Mouse (Mus musculus) left cerebral cortex, postnatal 10 days (tissue): ENCODE measurements at regions not wholly inside any gene's neighbourhood (a gene's known extent, or its start where the extent isn't known, plus 50 kb on each side); places are given as distances from the start of the nearest gene placed in this dataset.

Experiments
- DNase-seq, 2 experiments: peaks; one replicate each; pipeline ENCODE4 v3.0.0; 2021 to 2022; ENCODE audit warnings: low spot score in 2 of 2, mixed read lengths in 1 of 2; ENCODE audit errors: extremely low spot score in 1 of 2
- intact Hi-C: fragments of 180-260 bp; cut with DNase I; formaldehyde crosslinking; loops from one replicate; pipeline ENCODE4 v1.15.1; 2025

DNA sequence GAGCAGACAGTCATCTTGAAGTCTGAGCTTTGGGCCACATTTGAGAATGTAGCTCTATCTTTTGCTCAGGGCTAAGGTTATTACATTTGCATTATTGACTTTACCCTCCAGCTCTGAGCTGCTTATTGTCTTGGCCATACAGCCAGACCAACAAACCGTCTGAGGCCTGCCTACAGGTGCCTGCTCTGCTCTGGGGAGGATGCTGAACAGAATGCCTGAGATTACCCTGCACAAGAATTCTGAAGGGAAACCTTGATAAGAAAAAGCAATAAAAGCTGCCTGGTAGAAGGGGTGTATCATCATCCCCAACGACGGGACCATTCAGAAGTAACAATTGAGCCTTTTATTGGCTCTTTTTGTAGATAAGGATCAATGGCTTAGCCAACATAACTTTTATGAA lies 119.9 kb downstream of the 1700020N01Rik start:
- intact Hi-C loops: no loop called here
- DNase-seq: no peak

DNA sequence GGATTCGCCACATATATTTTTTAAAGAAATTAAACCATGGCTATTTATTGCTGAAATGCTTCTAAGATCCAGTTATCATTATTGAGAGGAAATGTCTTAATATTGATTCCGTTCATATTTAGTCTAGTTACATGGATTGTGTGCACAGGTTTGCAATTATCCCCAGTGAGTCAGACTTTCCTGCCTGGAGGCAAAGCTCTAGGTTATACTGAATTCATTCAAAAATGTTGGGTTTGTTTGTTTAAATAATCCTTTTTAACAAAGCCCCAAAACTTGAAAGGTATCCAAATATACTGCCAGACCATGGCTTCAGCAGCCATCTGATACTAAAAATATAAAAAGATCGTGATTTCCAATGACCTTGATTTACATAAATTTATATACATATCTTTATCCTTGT lies 122.5 kb downstream of the 1700020N01Rik start:
- intact Hi-C loops: no loop called here
- no peak for DNase-seq

DNA sequence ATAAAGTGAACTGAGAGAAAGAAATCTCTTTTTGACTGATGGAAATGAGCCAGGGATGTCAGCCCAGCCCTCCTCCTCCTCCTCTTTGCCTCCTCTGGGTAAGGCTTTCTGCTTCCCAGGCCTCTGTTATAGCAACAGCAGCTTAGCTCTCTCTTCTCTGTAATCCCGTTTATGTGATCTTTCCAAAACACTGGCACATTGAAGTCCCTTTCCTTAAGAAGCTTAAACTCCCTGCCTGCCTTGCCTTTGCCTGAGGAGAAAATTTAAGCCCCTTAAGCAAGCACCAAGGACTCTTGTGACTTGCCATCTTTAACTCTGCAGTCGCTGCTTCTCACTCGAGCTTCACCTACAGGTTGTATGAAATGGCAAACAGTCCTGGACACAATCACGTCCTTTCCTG lies 125.2 kb downstream of the 1700020N01Rik start:
- intact Hi-C loops: no loop called here
- no peak for DNase-seq

DNA sequence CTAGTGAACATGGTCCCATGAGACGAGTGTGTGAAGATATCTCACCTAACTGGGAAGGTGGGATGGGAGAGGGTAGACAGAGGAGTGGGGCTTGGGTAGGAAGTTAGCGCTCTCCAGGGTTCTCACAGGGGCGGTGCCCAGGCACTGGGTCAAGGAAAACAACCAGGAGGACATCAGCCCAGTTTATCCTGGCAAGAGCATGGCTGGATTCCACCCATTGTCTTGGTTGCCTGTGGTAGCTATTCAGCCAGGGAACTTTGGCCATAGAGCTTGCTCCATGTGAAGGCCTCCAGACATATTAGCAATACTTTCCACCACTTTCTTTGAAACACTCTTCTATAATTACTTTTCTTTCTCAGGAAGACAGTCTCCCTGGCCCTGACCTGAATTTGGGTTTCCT lies 131.4 kb downstream of the 1700020N01Rik start:
- DNase-seq: no peak
- intact Hi-C loops: no loop called here

DNA sequence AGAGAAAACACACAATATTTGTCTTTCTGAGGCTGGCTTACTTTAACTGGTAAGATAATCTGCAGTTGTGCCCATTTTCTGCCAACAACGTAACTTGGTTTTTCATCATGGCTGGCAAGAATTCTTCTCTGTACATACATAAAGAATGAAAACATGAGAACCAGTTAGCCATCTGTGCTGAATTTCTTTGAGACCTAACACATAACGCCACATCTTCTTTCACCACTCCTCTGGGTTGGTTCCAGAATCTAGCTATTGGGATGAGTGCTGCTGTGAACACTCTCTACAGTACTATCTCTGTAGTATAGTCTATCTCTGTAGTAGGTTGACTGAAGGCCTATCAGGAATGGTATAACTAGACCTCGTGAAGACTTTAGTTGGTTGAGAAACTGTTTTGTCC lies 132.1 kb downstream of the 1700020N01Rik start:
- intact Hi-C loops: no loop called here
- DNase-seq: no peak

DNA sequence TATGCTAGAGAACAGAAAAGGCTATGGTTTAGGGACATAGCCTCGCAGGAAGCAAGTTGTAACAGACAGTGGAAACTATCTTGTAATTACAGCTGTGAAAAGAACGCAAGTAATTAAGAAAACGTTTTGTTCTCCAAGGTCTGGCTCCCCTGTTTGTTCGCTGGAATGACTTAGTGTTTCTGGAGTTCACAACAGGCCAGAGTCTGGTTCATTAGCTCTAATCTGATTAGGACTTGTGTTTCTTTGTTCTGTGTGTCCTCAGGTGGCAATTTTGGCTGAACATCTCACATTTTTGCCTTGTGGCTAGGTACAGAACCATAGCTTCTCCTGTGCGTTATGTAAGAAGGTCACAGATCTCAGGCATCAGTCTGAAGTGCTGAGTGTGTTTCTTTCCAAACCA lies 141.7 kb upstream of the Sgk1 start:
- intact Hi-C loops: no loop called here
- no peak for DNase-seq

DNA sequence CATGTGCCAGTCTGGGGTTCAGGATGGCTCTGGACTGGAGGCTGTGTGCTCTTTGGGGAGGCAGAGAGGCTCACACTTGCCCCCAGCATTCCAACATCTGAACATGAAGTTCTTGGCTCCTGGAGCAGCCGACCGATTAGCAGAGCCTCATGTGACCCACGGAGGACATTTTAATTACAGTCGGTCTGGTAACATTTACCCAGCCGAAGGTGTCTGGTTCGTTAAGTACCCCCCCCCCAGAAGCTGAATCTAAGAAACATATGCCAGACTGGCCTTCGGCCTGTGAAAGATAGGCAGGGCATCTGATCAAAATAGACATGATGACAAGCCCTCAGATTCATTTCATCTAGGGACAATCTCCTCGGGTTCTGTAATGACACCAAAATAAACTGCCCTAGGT lies 140.4 kb upstream of the Sgk1 start:
- DNase-seq: no peak
- intact Hi-C loops: no loop called here

DNA sequence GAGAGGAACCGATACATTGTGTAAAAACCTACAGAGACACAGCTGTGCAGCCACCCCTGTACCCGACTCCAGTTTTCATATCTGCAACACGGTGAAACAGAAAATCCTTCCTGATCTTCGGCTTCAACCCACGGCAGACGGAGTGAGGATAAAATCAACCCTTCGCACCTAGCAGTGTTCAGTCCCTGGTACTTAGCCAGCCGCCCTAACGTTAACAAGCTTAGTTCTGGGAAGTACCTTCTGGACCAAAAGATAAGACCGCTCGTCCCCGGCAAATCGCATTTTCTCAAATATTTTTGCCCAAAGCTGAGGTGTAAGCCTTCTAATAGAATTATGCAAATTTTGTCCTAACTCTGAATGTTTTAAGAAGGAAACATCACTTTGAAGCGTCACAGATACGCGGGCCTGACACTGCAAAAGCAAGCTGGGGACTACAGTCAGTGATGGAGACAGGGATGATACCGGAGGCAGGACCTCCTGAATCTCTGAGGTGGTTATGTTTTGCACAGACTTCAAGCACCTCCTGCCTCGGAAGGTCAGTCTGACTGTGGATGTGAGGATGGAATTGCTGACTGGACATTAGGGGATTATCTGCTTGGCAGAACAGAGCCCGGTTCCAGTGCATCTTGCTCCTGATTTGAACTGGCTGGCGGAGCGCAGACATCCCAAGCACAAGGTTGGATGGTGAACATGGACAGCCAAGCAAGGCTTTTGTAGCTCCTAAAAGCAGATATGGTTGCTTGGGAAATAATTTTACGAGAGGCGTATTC lies 139.8 kb upstream of the Sgk1 start:
- no peak for DNase-seq
- intact Hi-C loops: no loop called here

DNA sequence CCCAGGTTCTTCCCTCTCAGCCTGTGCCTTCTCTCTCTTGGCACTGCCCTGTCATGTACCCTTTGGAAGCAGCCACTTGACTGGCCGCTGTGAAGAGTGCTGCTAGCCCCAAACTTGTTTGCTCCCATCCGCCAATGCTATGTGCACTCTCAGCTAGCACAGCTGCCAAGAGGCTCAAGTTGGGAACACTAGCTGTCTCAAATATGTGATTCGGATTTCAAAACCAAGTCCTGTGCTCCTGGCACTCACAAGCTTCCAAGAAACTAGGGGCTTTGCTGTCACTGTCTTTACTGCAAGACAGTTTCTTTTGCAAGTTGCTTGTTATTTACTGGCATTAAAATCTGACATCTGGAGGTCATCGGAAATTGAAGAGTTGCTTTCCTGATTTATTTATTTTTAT lies 138.6 kb upstream of the Sgk1 start:
- intact Hi-C loops: no loop called here
- DNase-seq: no peak

DNA sequence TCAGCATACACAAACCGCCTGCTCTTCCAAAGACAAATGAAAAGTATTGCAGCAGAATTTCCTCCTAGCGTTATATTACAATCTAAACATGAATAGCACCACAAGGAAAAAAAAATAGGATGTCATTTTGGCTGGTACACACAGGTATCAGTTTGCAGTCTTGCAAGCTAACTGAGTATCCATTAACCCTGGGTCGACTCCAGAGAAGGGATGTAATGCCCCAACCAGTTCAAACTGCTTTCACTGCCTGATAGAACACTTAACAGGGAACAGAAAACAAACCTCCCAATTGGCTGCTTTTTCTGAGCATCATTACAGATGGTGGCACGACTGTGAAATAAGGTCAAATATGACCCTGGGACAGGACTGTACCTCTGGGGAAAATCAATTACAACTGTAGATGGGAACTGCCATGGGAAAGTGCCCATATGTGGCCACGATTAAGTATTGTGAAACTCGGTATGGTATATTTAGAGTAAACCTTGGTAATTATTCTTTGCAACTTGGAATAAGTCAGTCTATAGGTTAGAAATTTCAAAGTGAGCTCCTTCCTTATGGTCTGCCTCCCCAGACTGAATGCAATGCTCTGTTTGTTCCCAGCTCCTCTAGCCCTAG lies 137.5 kb upstream of the Sgk1 start:
- no peak for DNase-seq
- intact Hi-C loops: no loop called here

DNA sequence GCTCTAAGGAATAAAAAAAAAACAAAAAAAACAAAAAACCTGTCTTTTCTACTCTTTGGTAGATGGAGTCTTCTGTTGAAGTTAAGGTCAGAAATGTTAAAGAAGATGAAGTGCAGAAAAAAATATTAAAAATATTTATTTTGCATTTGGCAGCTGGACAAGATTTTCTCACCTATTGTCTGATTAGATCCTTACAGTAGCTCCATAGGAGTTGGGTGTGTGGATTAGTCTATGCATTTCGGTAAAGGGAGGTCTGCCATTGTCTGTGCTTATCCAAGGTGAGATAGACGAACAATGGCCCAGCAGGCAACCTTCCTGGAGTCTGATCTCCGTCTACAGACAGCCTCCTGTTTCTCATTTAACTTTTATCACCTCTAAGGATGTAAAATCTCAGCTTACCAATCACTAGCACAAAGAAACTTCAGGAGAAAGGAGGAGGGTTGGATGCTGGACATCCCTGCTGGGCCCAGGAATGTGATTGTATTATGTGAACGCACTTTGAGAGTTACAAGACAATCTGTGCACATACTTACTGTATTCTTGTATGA lies 136.0 kb upstream of the Sgk1 start:
- intact Hi-C loops: no loop called here
- no peak for DNase-seq

DNA sequence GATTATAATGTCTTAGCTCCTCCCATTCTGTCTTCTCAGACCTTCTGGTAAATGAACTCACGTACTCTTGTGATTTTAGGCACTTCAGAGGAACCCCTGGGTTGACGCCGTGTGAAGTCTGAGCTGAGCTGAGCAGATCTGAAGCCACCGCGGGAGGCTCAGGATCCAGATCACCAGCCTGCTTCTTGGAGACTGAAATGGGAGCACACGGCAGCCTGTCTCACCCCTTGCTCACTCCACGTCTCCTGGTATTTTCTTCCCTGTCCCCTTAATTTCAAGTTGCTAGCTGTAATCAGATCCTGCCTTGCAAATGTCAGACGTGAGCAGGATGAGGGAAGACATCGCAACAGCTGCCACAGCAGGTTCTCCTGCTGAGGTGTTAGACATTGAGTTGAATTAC lies 135.3 kb upstream of the Sgk1 start:
- no peak for DNase-seq
- intact Hi-C loops: no loop called here

DNA sequence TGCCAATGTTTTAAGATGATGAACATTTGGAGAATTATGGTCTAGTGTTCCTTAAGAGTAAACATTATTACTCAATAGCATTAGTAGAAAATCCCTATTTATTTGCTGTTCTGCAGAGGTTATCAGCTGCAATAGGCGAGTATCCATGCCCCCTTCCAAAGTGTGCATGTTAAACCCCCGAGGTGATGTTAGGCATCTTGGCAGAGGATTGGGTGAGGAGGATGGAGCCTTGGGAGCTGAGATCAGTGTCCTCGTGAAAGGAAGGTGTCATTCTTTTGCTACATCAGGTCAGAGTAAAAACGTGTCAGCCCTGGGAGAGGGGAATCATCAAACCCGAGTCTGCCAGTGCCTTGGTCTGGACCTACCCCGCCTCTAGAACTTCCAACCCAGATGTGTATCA lies 130.7 kb upstream of the Sgk1 start:
- DNase-seq: no peak
- intact Hi-C loops: no loop called here

DNA sequence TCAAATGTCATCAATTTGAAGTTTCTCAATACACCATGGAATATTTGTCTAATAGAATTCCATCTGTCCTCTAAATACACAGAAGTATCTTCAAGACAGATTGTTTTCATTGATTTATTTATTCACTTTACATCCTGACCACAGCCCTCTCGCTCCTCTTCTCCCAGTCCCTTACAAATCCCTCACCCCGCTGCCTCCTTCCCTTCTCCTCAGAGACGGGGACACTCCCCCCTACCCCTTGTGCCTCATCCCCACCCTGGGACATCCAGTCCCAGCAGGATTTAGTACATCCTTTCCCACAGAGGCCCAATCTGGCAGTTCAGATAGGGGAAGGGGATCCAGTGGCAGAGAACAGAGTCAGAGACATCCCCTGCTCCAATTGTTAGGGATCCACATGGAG lies 129.6 kb upstream of the Sgk1 start:
- intact Hi-C loops: no loop called here
- DNase-seq: no peak

DNA sequence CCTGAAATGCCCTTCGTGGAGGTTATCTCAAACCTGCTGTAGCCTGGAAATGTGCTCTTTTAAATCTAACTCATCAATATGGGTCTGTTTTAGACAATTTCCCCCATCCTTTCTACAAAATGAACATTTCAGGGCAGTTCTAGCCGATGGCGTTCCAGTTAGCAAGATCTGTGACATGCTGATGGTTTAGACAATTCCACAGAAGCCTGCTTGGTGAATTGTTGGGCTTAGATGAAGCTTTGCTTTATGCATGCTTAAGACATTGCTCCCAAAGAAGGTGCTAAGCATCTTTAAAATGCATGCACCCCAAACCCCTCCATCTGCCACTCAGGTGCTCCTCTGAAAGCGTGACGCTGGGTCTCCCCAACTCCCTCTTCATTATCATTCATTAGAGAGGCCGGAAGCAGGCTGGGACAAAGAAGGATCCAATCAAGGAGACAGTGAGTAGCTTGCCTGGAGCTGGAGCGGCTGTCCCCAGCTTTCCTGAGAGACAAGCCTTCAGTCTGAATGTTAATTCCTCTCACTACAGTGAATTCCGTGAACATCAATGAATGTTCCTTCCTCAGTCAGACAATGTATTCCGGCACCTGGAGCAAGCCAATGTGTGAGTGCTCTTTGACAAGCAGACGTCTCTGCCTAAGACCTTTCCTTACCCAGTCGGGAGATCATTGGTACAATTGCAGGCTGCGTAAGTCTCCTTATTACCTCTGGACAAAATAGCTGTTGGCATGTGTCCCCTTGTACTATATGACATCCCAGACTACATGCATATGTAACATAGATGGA lies 127.0 kb upstream of the Sgk1 start:
- intact Hi-C loops: no loop called here
- no peak for DNase-seq

DNA sequence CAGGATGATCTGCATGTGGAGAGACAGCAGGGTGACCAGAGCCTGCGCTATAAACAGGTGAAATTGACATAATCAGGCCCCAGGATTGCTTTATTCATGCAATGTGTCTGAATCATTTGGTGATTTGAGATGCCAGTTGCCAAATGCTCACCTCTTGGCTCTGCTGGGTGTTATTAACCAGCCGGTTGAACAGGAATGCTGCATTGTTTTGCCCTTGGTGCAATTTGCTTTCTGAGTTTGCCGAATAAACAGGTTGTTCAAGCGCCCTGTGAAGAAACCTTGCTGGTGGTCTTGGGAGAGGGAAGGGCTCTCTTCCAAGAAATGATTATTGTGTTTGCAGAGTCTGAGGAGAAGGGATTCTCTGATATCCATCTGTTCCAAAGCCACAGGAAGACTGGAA lies 126.3 kb upstream of the Sgk1 start:
- intact Hi-C loops: no loop called here
- DNase-seq: no peak

DNA sequence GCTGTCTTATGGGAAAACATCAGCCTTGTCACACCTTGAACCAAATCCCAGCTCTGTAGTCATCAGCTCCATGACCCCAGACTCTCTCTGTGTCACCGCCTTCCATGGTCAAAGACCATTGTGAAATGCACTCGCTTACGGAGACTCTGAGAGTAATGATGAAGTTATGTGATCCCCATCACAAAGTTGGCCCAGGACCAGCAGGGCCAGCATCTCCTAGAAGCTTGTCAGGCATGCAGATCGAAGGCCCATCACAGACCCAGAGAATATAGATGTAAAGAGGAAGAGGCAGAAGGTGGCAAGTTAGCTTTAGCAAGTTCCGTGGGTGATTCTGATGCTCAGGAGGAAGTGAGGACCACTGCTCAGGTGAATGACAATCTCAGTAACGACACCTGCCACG lies 125.2 kb upstream of the Sgk1 start:
- DNase-seq: no peak
- intact Hi-C loops: no loop called here

DNA sequence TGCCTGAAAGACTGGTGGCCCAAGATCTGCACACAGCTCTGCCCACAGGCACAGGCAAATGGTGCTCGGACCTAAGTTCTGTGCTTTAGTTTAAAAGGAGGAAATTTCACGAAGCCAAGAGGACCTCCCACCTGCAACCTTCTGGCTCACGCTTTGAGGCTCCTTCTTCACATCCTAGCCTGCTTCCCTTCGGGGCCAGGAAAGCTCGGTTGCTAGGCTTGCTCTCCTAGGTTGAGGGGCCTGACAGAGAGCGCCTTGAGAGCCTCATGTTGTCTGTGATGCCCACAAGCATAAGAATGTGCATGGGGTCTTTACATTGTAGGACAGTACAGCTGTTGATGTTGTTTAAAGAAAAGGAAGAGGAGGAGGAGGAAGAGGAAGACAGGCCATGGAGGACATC lies 123.9 kb upstream of the Sgk1 start:
- DNase-seq: no peak
- intact Hi-C loops: no loop called here

DNA sequence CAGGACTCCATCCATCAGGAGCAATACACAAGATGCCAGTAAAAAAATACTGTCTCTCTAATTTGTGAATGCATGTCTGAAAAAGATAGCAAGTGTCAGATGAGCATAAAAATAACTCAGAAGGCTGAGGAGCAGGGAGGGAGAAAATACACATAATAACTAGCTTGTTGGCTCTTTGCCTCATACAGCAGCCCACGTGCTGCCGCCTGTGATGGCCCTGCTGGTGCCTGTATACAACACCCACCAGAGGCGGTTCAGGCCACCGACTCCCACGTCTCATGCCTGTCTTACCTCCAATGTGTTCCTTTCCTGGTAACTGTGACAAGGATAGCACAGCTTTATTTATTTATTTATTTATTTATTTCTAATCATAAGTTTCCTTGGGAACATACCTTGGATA lies 119.5 kb upstream of the Sgk1 start:
- intact Hi-C loops: loop anchor here (10.0 kb wide), 1 partner anchor 298 kb away; no protein-coding TSS in a partner anchor
- peak in 1 of 2 experiments; percentile 44 for DNase-seq
